Mouse (Mus musculus) adrenal gland, adult (tissue): ENCODE results near the gene Efs.
"Not testable (repeated sequence)": the region's sequence is repeated elsewhere in the genome, so short reads cannot be mapped to it uniquely, and the experiment has no call there.

Source experiments
- DNase-seq, 2 experiments: peaks; one replicate each; pipeline ENCODE4 v3.0.0; 2022 to 2023; ENCODE audit warnings: low spot score in 1 of 2; ENCODE audit not compliant: inconsistent age in 2 of 2

Gene Efs

GRCm38 (mm10) chr14:54950493-54950892, 24.6 kb upstream of the Efs start:
- no peak for DNase-seq

GRCm38 (mm10) chr14:54948781-54949180, 22.9 kb upstream of the Efs start:
- no peak for DNase-seq

DNA sequence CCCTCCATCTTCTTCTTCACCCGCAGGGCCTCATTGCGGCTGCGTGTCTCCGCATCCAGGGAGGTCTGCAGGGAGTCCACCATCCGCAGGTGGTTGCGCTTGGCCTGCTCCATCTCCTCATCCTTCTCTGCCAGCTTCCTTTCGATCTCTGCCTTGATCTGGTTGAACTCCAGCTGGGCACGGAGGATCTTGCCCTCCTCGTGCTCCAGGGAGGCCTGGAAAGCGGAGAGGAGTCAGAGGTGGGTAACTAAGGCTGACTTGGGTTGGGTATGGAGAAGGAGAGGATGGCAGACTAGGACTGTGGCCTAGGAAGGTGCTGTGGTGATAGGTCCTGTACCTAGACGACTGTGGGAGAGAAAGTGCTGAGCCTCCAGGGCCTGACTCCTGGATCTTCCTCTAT, 21.1 kb upstream of the Efs start:
- DNase-seq: not testable (repeated sequence)

- no peak for DNase-seq
These were observed 20.2 kb upstream of the Efs start for GRCm38 (mm10) chr14:54945975-54946704.

DNA sequence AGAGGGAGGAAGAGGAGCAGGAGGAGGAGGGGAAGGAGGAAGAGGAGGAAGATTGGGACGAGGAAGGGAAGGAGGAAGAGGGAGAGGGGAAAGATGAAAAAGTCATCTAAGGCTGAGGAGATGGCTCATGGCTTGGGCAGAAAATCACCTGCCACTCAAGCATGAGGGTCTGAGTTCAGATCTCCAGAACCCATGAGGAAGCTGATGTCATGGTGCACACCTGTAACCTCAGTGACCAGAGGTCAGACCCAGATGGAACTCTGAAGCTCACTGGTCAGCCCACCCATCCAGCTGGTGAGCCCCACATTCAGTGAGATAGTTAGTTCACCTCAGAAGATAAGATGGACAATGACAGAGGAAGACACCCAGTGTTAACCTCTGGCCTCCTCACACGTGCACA, 19.0 kb upstream of the Efs start:
- no peak for DNase-seq

DNA sequence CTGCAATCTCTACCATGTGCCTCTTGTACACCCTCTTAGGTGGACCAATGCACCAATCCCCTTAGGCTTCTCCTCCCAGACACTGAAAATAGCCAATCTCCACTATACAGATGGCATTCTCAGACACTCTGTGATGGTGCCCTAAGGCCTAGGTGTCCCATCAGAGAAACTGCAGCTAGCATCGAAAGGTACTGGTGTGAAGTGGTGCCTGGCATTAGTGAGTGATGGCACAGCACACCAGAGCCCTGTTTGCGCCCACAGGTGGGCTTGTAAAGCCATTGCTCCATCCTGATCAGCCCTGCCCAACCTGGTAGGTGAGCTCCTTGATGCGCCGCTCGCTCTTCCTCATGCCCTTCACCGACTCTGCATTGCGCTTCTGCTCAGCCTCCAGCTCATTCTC, 18.0 kb upstream of the Efs start:
- DNase-seq: no peak

GRCm38 (mm10) chr14:54942479-54942878, 16.6 kb upstream of the Efs start:
- no peak for DNase-seq

DNA sequence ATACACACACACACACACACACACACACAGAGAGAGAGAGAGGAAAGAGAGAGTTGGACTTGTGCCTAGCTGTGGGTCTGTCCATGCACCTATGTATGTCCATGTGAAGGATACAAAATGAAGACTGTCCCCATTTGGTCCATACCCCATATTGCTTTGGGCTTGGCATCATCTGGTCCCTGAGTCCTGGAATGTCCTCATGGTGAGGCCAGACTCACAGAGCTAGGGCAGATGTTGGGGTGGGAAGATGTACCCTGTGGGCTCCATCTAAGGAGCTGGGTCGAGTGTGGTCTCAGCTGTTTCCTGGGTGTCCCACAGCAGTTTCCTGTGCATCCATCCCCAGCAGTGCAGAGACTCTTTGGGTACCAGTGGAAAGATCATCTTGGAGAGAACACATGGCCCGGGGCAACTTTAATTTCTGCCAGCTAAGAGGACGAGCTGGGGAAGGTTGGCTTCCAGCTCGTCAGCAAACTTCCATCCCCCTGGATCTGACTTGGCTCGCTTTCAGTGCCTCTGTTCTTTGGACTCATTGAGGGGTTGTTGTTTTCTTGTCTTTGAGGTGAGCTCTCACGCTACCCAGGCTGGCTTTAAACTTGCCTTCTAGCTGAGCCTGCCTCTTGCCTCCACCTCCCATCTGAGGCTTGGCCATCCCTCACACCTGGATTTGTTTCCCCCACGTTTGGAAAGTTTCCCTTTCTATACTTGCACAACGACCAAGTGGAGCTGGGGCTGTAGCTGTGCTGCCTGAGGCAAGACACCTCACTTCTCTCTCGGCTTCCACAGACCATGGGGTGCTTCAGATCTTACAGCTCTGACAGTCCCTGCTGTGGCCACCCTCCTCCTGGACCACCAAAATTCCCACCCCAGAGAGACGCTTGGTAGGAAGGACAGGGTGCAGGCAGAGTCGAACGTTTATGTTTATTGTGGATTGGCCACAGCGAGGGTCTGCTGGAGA, 15.4 kb upstream of the Efs start:
- no peak for DNase-seq

GRCm38 (mm10) chr14:54940176-54940530, 14.2 kb upstream of the Efs start:
- DNase-seq: no peak

DNA sequence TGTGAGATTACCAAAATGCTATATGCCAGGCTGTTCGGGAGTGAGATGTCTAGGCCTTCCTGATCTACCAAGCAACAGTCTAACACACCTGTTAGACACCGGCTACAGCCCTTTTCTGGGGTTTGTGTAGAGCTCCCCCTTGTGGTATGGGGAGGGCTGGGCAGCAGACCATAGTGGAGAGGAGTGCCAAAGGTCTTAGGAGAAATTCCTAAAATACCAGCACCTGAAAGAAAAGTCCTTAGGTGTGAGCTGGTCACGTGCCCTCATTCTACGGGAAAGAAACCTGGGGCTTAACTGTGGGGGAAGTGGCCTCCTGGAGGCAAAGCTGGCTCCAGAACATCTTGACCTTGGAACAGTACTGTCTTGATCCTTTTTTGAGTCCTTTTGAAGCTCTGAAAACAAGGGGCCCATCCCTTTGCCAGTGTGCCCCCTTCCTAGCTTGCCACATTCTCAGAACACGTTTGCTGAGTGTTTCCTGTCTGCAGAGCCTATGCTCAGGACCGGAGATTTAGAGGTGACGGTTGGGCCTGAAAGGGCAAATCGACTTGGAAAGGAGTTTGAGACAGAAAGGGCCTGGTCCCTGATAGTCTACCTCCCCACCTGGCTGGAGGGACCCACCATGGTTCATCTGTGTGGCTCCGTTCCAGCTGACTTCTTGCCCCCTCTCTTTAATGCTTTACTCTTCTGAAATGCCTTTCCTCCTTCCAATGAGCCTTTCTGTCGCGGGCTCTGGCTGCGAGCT, 13.7 kb upstream of the Efs start:
- DNase-seq: peak; percentile 63 to 87

DNA sequence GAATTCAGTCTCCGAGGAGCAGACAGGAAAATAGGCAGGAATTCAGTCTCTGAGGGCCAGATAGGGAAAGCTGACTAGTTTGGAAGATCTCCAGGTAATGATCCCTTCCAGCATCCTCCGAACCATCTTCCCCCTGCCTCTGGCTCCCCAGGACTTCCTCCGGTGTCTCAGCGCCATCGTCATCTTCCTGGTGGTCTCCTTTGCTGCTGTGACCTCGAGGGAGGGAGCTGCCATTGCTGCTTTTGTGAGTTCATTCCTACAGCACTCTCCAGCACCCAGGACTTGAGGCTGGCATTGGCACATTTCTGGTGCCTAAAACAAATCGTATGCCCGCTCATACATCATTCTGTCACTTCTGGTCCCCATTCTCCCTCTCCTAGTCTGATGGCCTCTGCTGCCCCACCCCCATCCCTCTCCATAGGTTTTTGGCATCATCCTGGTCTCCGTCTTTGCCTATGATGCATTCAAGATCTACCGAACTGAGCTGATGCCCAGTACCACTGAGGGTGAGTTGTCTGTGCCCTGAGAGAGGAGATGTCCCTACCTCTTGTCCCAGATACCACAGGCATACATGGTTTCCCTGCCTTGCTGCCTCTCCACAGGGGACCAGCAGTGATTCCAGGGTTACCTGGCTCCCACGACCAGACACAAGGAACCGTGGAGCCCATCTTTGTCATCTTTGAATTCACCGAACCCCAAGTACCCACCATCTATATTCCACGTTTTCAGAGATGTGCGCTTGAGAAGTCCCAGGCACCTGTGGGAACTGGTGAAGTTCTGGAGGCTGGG, 12.7 kb upstream of the Efs start:
- no peak for DNase-seq

- DNase-seq: no peak
These were observed 11.6 kb upstream of the Efs start for GRCm38 (mm10) chr14:54937361-54938182.

DNA sequence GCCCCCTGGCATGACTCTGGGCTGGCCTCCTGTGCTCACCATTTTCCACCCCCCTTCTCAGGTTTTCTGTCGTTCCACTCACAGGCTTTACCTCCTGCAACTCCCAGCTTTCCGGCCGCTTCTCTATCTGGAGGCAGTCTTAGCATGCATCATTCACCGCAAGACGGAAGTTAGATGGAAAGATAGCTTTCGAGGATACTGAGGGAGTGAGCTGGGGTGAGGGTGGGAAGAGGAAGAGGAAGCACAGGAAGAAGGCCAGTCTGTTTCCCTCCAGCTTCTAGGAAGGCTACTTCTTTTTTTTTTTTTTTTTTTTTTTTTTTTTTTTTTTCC, 10.9 kb upstream of the Efs start:
- DNase-seq: no peak

DNA sequence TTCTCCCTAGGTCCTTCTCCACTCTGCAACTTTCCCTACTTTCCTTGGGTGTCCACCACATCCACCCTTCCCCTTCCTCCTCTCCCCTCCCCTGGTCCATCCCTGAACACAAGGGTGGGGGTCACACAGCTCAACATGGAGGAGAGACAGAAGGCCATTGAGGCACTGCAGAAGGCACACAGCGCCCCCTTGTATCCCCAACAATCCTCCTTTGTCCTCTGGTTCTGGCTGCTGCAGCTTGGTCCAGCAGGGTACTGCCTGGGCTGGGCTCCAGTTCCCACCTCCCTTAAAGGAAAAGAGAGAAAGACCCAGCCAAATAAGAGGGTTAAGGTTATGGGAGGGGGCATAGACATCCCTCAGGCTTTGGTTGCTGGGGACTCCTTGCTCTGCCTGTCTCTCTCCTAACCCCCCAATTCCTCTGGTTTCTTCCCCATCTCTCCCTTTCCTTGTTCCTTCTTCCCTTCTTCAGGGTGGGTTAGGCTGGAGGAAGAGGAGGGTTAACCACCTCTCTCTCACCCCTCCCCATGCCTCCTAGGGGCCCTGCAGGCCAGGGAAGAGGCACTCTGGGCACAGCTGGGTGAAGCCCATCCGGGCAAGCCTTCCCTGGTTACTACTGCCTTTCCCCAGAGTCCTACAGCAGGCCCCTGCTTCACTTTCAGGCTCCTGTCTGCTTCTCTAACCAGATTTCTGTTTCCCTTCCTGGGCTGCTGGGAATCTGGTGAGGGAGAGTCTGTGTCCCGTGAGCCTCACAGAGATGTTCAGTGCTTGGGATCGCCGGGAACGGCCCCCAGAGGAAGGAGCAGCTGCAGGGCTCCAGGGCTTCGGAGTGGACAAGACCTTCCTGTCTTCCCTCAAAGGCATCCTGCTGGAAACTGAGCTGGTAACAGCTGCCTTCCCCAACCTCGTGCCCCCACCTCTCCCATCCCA, 10.2 kb upstream of the Efs start, which contains the start of gene Cmtm5:
TSS of gene Cmtm5 (plus strand) at position 358 of the 927 bp plus-strand sequence.
- no peak for DNase-seq

DNA sequence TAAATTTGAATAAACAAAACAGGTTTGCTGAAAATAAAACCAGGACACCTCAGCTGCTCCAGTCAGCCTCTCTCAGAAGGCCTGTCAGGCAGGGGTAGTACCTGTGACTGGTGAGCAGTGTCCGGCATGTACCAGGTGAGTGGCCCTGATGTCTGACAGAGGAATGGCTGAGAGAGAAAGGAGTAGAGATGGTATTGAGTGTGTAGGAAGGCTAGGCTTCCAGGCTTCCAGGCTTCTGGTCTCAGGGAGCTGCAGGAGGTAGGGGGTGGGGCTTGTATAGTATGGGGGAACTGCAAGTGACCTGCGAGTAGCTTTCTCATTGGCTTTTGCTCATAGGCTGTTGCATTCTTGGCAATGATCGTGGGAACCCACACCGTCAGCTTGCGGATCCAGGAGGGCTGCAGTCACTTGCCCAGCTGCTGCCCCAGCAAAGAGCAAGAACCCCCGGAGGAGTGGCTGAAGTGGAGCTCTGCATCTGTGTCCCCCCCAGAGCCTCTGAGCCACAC, 6.8 kb upstream of the Efs start, which contains the start of gene Il25:
TSS of gene Il25 (plus strand) at position 51 of the 506 bp plus-strand sequence.
- no peak for DNase-seq

- no peak for DNase-seq
These were observed 4.5 kb upstream of the Efs start for GRCm38 (mm10) chr14:54930431-54930830.

DNA sequence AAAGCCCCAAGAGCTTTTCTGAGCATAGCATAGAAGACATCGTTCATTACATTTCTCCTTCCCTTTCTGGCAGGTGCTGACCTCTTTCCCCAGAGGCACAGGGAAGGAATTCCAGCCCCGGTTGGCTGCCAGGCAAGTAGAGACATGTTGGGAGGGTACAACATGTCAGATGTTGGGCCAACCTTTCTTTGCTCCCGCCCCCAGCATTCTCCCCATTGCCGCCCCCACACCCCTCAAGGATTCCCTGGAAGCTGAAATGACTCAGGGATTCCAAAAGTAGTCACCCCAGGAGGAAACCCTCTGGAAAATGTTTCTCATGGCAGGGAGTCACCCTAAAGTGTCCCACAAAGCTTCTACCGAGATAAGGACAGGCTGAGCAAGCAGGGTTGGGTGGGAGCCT, 3.9 kb upstream of the Efs start:
- peak in 1 of 2 experiments; percentile 24 for DNase-seq

DNA sequence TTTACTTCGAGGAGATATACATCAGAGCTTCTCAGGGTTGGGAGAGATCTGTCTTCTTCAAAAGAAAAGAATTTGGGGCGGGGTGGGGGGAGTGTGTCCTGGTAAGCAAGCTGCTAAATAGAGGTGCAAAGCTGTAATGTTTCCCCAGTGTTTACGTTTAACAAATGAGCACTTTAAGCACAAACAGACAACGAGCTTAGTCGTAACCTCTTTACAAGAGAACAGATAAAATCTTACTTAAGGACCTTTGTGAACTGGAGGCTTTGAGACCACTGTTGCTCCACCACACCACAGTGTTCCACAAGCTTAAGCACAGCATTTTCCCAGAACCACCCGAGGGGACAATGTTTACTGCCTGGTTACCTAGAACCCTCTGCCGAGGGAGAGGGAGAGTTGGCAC, 1.4 kb upstream of the Efs start:
- DNase-seq: no peak
